Mouse (Mus musculus) stomach, postnatal 0 days (tissue): ENCODE measurements around the gene Kcnmb3. TPM values are rescaled to one million over a fixed set of nuclear protein-coding genes. Genes with fewer than 3 reads are reported as not detected.

Experiments
- ATAC-seq: fragments of 200-750 bp; cut with Nextera tagmentation; 2 replicates; pipeline ENCODE4 v1.8.0; 2017; ENCODE audit not compliant: low FRiP score, low TSS enrichment
- DNase-seq: peaks from one replicate; pipeline ENCODE4 v3.0.0-alpha.2; 2016; ENCODE audit warnings: low spot score
- H3K27ac ChIP-seq: fragments of 300-500 bp; sonication (generic); replicated peaks from 2 replicates; pipeline ENCODE4 v1.5.1; 2014; ENCODE audit warnings: mild to moderate bottlenecking, control low read depth
- H3K27me3 ChIP-seq: fragments of 300-500 bp; sonication (generic); 2 replicates; pipeline ENCODE4 v1.6.1; 2014; ENCODE audit warnings: low read length; ENCODE audit not compliant: control insufficient read depth, insufficient read depth
- H3K36me3 ChIP-seq: fragments of 300-500 bp; sonication (generic); 2 replicates; pipeline ENCODE4 v1.6.1; 2014; ENCODE audit warnings: low read length, mixed read lengths; ENCODE audit not compliant: control insufficient read depth, insufficient read depth
- H3K4me1 ChIP-seq: fragments of 300-500 bp; sonication (generic); replicated peaks from 2 replicates; pipeline ENCODE4 v1.6.1; 2014; ENCODE audit warnings: antibody characterized with exemption; ENCODE audit not compliant: control insufficient read depth, insufficient read depth
- H3K4me2 ChIP-seq: fragments of 300-500 bp; sonication (generic); replicated peaks from 2 replicates; pipeline ENCODE4 v1.6.1; 2014; ENCODE audit warnings: low read depth, mild to moderate bottlenecking, control low read depth, moderate library complexity
- H3K4me3 ChIP-seq: fragments of 300-500 bp; sonication (generic); 2 replicates; pipeline ENCODE4 v1.5.1; 2014; ENCODE audit warnings: low read depth, low read length, control low read depth
- H3K9ac ChIP-seq: fragments of 300-500 bp; sonication (generic); 2 replicates; pipeline ENCODE4 v1.6.1; 2014; ENCODE audit warnings: mild to moderate bottlenecking, low read length, control low read depth, mixed read lengths
- H3K9me3 ChIP-seq: fragments of 300-500 bp; sonication (generic); 2 replicates; pipeline ENCODE4 v1.6.1; 2016; ENCODE audit warnings: low read length; ENCODE audit not compliant: control insufficient read depth
- CTCF ChIP-seq: IDR thresholded peaks from 2 replicates; pipeline ENCODE4 v1.5.1; 2016; ENCODE audit warnings: antibody characterized with exemption, low read depth, mild to moderate bottlenecking, moderate library complexity
- EP300 ChIP-seq: optimal IDR thresholded peaks from 2 replicates; pipeline ENCODE3; 2016; ENCODE audit warnings: antibody characterized with exemption
- WGBS: fragments of 180-500 bp; shearing (Covaris S2); extraction: QIAGEN DNeasy Blood & Tissue Kit; methylation state at CpG from one replicate; pipeline ENCODE4 v1.1.7; 2014; 5-methylcytosine and 5-hydroxymethylcytosine counted together
- polyA plus RNA-seq: library from polyadenylated mRNA; unstranded; fragments of >200 nt; fragmentation: Nextera tagmentation; extraction: Ambion mirVana; gene quantifications from 2 replicates; pipeline ENCODE4 v1.2.1, GENCODE M21; 2015

Gene Kcnmb3
- polyA plus RNA-seq, 1 experiment from 2014 or later = 0.05 TPM

DNA sequence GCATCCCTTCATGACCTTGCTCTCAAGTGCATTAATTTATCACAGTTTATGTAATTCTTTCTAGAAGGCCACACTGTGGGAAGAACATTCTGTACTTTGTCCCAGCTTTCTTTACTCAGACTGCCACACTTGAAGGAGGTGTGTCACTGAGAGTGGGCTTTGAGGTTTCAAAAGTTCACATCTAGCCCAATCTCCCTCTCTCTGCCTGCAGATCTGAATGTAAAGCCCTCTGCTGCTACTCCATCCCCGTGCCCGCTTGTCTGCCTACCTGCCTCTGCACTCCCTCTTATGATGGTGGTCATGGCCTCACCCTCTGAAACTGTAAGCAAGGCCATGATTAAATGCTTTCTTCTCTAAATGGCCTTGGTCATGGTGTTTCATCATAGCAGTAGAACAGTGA is 8.3 kb upstream of the Kcnmb3 start:
- no peak overlapping the region for H3K27ac ChIP-seq
- H3K27me3 ChIP-seq = no peaks in the 10 kb centered on the region
- no peak overlapping the region for H3K9ac ChIP-seq
- TF ChIP-seq EP300 = no peak
- TF ChIP-seq CTCF = no peak
- no peak for DNase-seq
- H3K4me2 ChIP-seq = no peak overlapping the region
- no peaks in the 10 kb centered on the region for H3K9me3 ChIP-seq
- 92% methylated on average over 2 of the region's 2 CpGs for WGBS
- no peaks in the 10 kb centered on the region for H3K36me3 ChIP-seq
- H3K4me1 ChIP-seq = no peaks in the 10 kb centered on the region
- ATAC-seq = no peak
- no peak overlapping the region for H3K4me3 ChIP-seq

- no peaks in the 10 kb centered on the region for H3K36me3 ChIP-seq
- no peaks in the 10 kb centered on the region for H3K9me3 ChIP-seq
- 80% methylated on average over 1 of the region's 1 CpGs for WGBS
- H3K27me3 ChIP-seq = no peaks in the 10 kb centered on the region
- no peak overlapping the region for H3K4me2 ChIP-seq
- no peak for TF ChIP-seq EP300
- no peak for TF ChIP-seq CTCF
- H3K9ac ChIP-seq = no peak overlapping the region
- ATAC-seq = peak; percentile 35; the same call in 1 of the 2 replicates
- DNase-seq = no peak
- no peaks in the 10 kb centered on the region for H3K4me1 ChIP-seq
- no peak overlapping the region for H3K4me3 ChIP-seq
- H3K27ac ChIP-seq = peak overlapping the region; percentile 73
Observed at GRCm38 (mm10) chr3:32496711-32497070, 4.7 kb upstream of the Kcnmb3 start.

DNA sequence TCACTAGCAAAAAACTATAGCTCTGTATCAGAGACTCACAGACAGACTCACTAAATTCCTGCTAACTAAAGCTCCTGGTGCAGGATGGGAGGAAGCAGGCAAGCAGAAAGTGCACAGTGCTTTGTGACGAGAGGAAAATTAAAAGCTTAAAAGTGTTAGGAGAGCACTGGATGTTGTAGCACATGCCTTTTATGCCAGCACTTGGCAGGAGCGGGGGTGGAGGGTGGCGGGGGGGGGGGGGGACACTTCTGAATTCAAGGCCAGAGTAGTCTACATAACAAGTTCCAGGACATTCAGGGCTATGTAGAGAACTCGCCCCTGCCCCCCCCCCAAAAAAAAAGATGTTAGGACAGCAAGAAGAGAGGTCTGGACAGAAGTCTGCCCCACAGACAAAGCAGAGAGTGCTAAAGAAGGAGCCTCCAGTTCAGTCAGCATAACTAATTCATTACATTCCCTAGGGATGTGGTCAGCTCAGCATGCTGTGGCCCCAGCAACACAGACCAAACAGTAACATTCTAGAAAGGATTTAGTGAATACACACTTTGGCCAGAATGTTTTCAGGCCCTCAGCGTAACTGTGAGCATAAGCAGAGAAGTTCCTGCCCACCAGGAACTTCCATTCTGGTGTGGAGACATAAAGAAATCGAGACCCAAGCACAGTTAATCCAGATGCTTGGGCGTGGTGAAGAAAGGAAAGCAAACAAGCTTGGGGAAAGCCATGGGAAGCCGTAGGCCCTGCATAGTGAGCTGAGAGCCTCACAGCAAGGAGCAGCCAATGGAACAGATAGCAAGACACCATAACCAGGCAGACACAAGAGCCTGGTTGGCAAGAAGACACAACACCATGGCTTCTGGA is 4.1 kb upstream of the Kcnmb3 start:
- 40% methylated on average over 7 of the region's 8 CpGs for WGBS
- TF ChIP-seq CTCF = no peak
- no peak for TF ChIP-seq EP300
- peak overlapping the region; percentile 73 for H3K27ac ChIP-seq
- no peak for DNase-seq
- ATAC-seq = peak; percentile 67; the same call in 1 of the 2 replicates
- no peaks in the 10 kb centered on the region for H3K9me3 ChIP-seq
- H3K36me3 ChIP-seq = no peaks in the 10 kb centered on the region
- H3K27me3 ChIP-seq = no peaks in the 10 kb centered on the region
- H3K4me2 ChIP-seq = no peak overlapping the region
- H3K4me3 ChIP-seq = no peak overlapping the region
- H3K4me1 ChIP-seq = no peaks in the 10 kb centered on the region
- no peak overlapping the region for H3K9ac ChIP-seq

GRCm38 (mm10) chr3:32495088-32495770 is 3.2 kb upstream of the Kcnmb3 start:
- H3K27me3 ChIP-seq = no peaks in the 10 kb centered on the region
- 55% methylated on average over 8 of the region's 8 CpGs for WGBS
- no peak overlapping the region for H3K4me3 ChIP-seq
- no peaks in the 10 kb centered on the region for H3K36me3 ChIP-seq
- ATAC-seq (no peak), DNase-seq (no peak)
- no peaks in the 10 kb centered on the region for H3K4me1 ChIP-seq
- peak overlapping the region; percentile 31; the same call in 1 of the 2 replicates for H3K27ac ChIP-seq
- H3K9ac ChIP-seq = no peak overlapping the region
- TF ChIP-seq CTCF = no peak
- no peaks in the 10 kb centered on the region for H3K9me3 ChIP-seq
- H3K4me2 ChIP-seq = no peak overlapping the region

DNA sequence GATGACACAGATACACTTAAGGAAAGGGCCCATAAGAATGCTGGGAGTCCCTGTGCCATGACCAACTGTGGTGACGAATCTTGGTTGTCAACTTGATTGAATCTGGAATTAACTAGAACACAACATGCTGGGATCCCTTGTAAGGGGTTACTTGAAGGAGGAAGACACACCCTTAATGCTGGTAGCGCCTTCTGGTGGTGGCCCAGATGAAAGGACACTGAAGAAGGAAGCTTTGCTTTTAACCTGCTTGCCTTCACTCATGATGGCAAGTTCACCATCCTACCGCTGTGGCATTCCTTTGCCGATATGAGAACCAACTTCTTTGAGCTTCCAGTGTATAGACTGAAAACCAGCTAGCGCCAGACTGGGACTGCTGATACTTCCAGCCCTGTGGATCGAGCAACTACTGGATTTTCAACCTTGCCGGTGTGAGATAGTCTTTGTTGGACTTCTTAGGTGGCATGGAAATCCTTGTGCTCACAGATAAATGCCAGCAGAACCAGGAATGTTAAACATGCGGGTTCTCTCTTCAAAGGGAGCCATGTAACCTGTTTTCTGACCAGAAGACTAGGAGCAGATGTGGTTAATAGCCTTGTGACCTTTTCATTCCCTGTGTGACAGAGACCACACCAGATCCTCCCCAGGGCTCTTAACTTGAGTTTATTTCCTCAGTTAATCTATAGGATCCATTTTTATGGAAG is 2.5 kb upstream of the Kcnmb3 start:
- H3K4me2 ChIP-seq = no peak overlapping the region
- ATAC-seq = no peak
- 83% methylated on average over 8 of the region's 8 CpGs for WGBS
- no peak overlapping the region for H3K4me3 ChIP-seq
- H3K36me3 ChIP-seq = no peaks in the 10 kb centered on the region
- TF ChIP-seq CTCF (peak; percentile 52), EP300 (no peak)
- no peak for DNase-seq
- no peak overlapping the region for H3K9ac ChIP-seq
- no peak overlapping the region for H3K27ac ChIP-seq
- H3K4me1 ChIP-seq = no peaks in the 10 kb centered on the region
- no peaks in the 10 kb centered on the region for H3K9me3 ChIP-seq
- no peaks in the 10 kb centered on the region for H3K27me3 ChIP-seq

- Histone ChIP-seq H3K9ac (no peak overlapping the region), H3K9me3 (no peaks in the 10 kb centered on the region), H3K4me1 (no peaks in the 10 kb centered on the region), H3K4me2 (no peak overlapping the region), H3K27me3 (no peaks in the 10 kb centered on the region), H3K27ac (no peak overlapping the region), H3K36me3 (no peaks in the 10 kb centered on the region), H3K4me3 (no peak overlapping the region)
- TF ChIP-seq CTCF (no peak), EP300 (no peak)
- DNase-seq (no peak), ATAC-seq (no peak)
Observed at GRCm38 (mm10) chr3:32490928-32491315, 1.1 kb downstream of the Kcnmb3 start.
